Mouse (Mus musculus) G1E-ER4 (cell line): ENCODE measurements around the gene Rcor2. TPM values are rescaled to one million over a fixed set of nuclear protein-coding genes. Genes with fewer than 3 reads are reported as not detected.

Source experiments
- GATA1 ChIP-seq: IDR thresholded peaks from one replicate; pipeline ENCODE4 v1.8.0; 2012; ENCODE audit warnings: low read length, inconsistent platforms
- polyA plus RNA-seq: library from polyadenylated mRNA; stranded (reverse); fragments of >175 nt; gene quantifications from 2 replicates; pipeline ENCODE4 v1.2.3, GENCODE M21; 2012

Rcor2 gene
- polyA plus RNA-seq, 1 experiment, result 53.6 TPM

- TF ChIP-seq GATA1, result no peak
Observed at GRCm38 (mm10) chr19:7320181-7320580, 53.1 kb downstream of the Rcor2 start.

GRCm38 (mm10) chr19:7321391-7321790 lies 54.3 kb downstream of the Rcor2 start:
- TF ChIP-seq GATA1, result no peak

Other genes starting within 250 kb of the Rcor2 start
- gene Fermt3, start 247.9 kb upstream of the Rcor2 start, polyA plus RNA-seq, result 903 and 1,003 TPM in 2 replicates
- gene Stip1, start 227.4 kb upstream of the Rcor2 start, polyA plus RNA-seq, result 144 and 252 TPM in 2 replicates
- 13.8 and 18.3 TPM in 2 replicates for gene Macrod1, start 210.5 kb upstream of the Rcor2 start, polyA plus RNA-seq
- gene Flrt1, start 161.6 kb upstream of the Rcor2 start, polyA plus RNA-seq, result not detected in 2 replicates
- 149 and 162 TPM in 2 replicates for gene Otub1, start 61.0 kb upstream of the Rcor2 start, polyA plus RNA-seq
- gene Cox8a, start 49.7 kb upstream of the Rcor2 start, polyA plus RNA-seq, result 509 and 546 TPM in 2 replicates
- 54.3 and 70.9 TPM in 2 replicates for gene Naa40, start 26.1 kb upstream of the Rcor2 start, polyA plus RNA-seq
- 215 and 239 TPM in 2 replicates for gene Mark2, start 74.5 kb downstream of the Rcor2 start, polyA plus RNA-seq
- 38.6 and 39.9 TPM in 2 replicates for gene Spindoc, start 115.7 kb downstream of the Rcor2 start, polyA plus RNA-seq
- gene 2700081O15Rik, start 150.3 kb downstream of the Rcor2 start, polyA plus RNA-seq, result 28.4 and 40.7 TPM in 2 replicates
- 31.6 and 45.7 TPM in 2 replicates for gene Rtn3, start 216.0 kb downstream of the Rcor2 start, polyA plus RNA-seq
- 9.5 and 13.4 TPM in 2 replicates for gene Atl3, start 226.7 kb downstream of the Rcor2 start, polyA plus RNA-seq